Mouse (Mus musculus): Measurements from ENCODE around the gene Ssna1.
A peak's percentile ranks its signal among the peaks of the same experiment; 100 is the strongest.

Ssna1 gene

DNA sequence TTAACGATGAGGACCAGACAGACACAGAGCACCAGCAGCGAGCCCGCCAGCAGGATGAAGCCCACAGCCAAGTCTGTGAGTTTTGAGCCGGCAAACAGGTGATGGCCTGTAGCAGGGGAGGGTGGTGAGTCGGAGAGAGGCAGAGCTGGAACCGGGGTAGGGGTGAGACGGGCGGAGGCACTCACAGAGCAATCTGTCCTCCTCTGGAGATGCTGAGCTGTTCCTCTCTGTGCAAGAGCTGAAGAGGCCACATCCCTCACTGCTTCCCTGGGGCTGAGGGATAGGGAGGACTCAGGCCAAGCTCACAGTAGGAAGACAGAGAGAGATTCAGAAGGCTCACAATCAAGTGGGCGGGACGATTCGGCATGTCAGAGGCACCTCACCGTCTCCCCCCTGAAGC lies 41.2 kb downstream of the Ssna1 start:
- DNase-seq (ENCODE audit: low spot score) = no peak

DNA sequence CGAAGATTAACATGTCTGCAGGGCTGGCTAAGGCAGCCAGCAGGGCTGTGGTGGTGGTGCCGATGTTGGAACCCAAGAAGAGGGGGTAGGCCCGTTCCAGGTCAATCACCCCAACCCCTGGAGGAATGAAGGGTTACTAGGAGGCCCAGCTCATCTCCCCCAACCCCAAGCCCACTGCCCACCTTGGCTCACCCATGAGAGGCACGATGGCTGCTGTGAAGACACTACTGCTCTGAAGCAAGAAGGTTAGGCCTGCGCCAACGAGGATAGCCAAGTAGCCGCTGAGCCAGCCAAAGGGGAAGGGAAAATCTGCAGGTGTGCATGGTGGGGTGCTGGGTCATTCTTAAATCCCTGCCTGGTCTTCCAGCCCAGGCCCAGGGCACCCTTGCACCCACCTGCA lies 41.7 kb downstream of the Ssna1 start:
- no peak for DNase-seq (ENCODE audit: low spot score)

DNA sequence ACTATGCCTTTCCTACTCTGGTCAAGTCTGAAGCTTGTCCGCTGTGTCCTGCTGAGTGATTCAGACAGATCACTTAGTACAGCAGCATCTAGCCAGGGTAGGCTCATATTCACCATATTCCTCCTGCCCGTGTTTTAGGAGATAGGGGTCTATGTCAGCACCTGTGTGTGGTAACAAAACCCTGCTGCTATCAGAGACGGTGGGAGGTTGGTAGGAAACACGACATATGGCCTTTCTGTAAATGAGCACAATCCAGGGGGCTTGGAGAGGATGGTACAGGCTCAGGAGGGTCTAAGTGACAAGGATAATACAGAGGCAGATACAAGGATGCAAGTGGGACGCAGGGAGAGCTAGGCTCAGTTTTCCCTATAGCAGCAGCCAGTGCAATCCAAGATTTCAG lies 42.7 kb downstream of the Ssna1 start:
- DNase-seq (ENCODE audit: low spot score) = no peak

- DNase-seq (ENCODE audit: low spot score) = no peak
Measured at GRCm38 (mm10) chr2:25228995-25229530, 43.2 kb downstream of the Ssna1 start.

- DNase-seq (ENCODE audit: low spot score) = peak; percentile 92
Measured at GRCm38 (mm10) chr2:25228431-25228889, 43.8 kb downstream of the Ssna1 start.

DNA sequence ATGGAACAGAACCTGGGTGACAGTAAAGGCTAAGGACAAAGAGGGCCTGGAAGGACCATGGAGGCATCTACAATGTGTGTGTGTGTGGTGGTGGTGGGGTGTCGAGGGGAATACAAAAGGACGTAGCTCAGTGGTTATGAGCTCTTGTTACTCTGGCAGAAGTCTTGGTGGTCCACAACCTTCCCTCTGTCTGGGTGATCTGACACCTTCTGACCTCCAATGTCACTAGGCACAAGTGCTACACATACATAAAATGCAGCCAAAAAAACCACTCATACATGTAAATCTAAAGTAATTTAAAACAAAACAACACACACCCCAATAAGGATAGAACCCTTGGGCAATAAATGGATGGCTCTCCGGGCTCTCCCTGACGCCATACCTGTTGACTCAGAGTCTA lies 44.8 kb downstream of the Ssna1 start:
- DNase-seq (ENCODE audit: low spot score) = no peak

DNA sequence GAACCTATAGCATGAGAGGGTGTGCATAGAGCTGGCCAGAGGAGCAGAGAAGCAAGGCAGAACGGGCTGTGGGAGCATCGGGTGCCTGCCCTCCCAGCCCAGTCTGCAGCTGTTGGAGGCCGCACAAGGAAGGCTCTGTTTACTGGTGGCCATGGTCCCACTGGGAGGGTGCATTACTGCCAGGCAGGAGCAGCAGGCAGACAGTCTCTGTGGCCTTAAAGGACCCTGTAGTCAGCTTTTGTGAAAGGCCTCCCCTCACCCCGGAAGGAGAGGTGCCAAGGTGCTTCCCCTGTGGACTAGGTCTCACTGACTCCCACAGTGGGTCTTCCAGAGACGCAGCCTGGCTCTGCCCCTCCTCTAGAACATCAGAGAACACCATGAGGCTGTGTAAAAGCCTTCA lies 45.4 kb downstream of the Ssna1 start:
- DNase-seq (ENCODE audit: low spot score) = peak; percentile 62

DNA sequence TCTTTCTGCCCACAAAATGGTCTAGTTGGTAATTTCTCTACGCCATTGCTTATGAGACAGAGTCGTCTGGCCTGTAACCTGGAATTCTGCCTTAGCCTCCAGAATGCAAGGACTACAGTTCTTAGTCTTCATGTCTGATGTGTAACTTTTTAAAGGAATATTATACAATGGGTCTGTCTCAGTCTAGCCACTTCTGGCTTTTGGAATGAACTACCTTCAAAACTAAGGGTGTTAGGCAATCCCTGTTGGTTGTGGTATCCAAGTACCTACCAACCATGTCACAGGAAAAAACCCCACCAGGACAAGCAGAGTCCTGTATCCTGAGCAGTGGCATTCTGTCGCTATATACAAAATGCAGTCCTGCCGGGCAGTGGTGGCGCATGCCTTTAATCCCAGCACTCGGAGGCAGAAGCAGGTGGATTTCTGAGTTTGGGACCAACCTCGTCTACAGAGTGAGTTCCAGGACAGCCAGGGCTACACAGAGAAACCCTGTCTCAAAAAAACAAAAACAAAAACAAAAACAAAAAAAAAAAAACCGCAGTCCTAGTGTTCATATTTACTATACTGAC lies 46.3 kb downstream of the Ssna1 start:
- no peak for DNase-seq (ENCODE audit: low spot score)

DNA sequence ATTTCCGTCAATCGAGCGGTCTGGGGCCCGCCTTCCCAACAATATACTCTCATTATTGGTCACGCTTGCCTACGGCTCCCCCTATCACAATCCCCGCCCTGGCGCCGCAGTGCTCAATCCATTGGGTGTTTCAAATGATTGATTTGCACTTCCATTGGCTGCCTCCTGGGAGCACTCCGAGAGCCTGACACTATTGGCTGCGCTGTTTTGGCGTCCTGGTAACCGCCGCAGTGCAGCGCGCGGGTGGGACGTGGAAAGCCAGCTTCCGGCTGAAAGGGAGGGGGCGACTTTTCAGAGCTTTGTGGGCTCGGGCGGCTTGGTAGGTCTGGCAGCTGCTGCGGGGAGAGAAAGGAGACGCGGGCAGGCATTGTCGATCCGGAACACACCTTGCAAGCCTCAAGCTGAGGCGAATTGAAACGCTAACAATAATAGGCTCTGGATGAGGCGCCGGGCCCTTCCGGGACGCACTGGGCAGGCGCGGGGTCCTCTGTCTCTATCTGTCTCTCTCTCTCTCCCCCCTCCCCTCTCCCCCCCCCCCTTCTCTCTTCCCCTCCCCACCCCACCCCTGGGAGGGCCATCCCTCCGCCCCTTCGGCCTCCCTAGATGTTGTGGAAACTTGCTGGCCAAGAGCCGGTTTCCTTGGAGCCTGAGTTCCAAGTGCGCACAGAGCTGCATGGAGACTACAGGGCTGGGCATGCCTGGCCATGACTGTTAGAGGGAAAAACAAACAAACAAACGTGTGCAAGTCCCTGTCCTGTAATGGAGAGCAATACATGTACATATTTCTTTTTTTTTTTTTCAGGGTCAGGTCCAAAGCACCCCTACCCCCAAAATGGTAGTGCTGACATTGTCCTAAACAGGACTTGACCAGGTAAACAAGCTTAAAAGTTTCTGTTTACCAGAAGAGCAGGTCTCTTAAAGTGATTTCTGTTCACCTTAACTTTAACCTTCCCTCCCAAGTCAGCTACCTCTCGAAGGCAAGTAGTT lies 47.2 kb downstream of the Ssna1 start:
- peak; percentile 99 for DNase-seq (ENCODE audit: low spot score)

DNA sequence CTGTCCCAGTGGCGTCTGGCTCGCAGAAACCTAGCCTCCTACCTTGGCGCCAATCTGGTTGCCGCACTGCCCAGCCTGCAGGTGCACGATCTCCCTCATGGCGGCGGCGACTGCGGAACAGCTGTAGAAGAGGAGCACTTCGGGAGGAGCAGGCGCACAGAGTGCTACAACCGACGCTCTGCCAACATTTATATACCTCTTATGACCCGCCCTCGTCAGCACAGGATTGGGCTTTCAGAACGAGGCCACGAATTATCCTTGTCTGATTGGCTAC lies 47.8 kb downstream of the Ssna1 start, which contains the start of gene Tubb4b:
Gene Tubb4b (minus strand): TSS at position 211 of the 274 bp plus-strand sequence.
- no peak for DNase-seq (ENCODE audit: low spot score)

GRCm38 (mm10) chr2:25223681-25224491 lies 48.4 kb downstream of the Ssna1 start:
- DNase-seq (ENCODE audit: low spot score) = peak; percentile 67

DNA sequence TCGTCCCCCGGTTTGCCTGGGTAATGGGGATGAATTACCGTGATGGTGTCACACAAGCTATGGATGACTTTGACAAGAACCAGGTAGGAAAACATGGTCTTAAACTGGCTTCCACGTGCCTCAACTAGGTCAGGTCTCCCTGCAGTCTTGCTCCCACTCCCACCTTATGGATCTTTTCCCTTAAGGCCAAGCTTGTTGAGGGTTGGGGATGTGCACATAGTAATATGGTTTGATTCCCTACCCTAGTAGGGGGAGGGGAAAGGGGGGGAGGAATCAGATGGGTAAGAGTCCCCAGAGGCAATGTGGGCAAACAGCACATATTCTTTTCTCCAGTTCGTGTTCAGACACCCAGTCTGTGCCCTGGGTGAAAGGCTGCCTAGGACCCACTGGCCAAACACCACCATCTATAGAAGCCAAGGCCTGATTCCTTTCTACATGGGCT lies 50.9 kb downstream of the Ssna1 start:
- no peak for DNase-seq (ENCODE audit: low spot score)
